Mouse (Mus musculus) frontal cortex, adult 2 months (tissue): Measurements from ENCODE around the gene Pakap. TPM values are rescaled to one million over a fixed set of nuclear protein-coding genes. Genes with fewer than 3 reads are reported as not detected.
A peak's percentile ranks its signal among the peaks of the same experiment; 100 is the strongest.

Source experiments
- DNase-seq, 2 experiments: peaks; one replicate each; pipeline ENCODE4 v3.0.0; 2022; ENCODE audit warnings: low spot score in 1 of 2; ENCODE audit errors: extremely low spot score in 1 of 2
- polyA plus RNA-seq: library from polyadenylated mRNA; depleted of rRNA; stranded (reverse); fragments of >200 nt; gene quantifications from 2 replicates; pipeline ENCODE4 v1.2.3, GENCODE M21; 2012

The Pakap gene
- polyA plus RNA-seq, 1 experiment, result 7.9 TPM

DNA sequence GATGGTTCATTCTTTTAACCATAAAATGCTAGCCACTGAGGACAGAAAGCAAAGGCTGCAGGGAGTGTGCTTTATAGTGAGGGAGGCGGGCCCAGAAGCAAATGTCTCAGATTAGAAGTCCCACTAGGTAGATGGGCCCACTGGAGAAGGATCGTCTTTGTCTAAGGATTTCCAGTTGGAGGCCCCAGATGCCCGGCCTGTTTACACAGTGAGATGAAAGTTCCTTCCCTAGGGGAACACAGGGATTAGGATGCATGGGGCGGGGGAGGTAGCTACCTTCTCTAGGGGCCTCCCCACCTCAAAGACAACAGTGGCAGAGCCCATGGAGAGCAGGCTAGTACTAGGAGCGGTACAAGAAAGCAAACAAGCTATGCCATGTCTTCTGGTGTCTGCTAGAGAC, 327.2 kb downstream of the Pakap start:
- no peak for DNase-seq

DNA sequence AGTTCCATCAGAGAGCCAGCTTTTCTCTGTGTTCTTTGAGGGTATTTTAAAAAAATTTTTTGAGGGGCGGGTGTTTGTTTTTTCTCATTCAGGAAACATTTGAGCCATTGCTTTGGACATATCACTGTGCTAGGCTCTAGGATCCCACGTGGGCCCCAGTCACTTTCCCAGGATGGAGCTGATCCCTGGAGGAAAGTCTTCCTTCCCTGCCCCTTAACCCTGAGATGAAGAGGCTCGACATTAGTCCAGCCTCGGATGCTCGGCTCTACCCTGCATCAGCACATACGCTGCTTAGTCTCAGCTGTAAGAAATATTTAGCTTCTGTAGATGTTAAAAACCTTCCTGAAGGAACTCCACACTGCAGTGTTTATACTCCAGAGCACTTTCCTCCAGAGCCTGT, 327.9 kb downstream of the Pakap start:
- no peak for DNase-seq

DNA sequence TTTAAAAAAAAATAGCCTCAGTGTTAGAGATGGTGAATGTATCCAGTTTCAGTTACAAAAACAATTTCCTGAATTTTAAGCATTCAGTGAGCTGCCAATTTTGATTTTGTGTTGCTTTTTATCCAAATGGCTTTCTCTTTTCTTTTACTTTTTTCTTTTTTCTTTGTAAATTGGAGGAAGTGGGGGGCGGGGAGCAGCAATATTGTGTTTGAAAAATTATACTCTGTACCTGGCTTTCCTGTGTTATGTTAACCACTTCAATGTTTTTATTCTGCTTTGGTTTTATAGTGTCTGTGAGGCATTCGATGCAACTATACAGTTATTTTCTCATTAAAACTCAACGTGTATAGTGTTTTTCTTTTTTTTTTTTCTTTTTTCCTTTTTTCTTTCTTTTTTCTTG, 328.7 kb downstream of the Pakap start:
- DNase-seq, result no peak

DNA sequence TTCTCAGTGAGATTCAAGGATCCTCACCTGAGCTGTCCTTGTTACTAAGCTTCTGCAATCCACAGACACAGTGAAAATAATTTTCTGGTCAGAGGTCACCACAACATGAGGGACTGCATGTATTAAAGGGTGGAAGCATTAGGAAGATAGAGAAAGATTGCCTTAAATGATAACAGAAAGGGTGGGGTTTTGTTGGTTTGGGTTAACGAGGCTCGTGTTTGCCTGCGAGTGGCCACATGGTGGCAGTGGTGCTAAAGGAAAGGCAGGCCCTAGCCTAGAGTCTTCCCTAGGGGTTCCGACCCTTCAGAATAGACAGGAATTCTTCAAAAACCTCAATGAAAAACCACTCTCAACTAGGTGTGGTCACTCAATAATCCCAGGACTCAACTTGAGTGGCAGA, 333.2 kb downstream of the Pakap start:
- DNase-seq, result peak in 1 of 2 experiments; percentile 58

DNA sequence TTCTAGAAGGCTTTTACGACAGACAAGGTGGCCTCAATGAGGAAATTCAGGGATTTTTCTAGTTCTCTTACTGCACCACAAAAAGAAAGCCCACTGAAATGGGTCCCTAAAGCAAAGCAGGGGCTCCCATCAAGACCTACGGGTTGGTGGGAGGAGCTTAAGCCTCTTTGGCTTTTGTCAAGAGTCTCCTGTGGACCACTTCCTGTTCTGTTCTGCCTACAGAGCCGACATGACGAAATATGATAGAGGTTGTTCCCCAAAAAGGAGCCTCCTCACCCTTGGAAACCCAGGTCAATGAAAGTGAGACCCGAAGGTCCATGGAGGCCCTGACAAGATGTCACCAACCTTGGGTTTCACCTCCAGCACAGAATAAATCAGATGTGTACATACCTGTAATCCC, 334.6 kb downstream of the Pakap start:
- DNase-seq, result no peak

DNA sequence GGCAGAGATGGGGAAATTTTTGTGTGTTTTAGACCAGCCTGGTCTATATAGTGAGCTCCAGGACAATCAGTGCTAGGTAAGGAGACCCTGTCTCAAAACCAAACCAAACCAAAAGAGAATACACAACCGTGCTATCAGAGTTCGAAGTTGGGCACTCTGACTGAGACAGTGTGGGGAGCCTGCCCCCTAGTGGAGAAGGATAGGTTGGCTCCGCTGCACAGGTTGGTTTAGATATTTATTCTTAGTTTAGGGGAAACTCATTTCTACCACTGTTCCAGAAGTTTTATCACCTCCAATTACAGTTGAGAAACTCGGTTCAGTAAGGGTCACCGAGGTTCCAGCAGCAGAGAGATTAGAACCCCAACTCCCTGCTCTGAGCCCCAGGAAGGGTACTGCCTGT, 336.2 kb downstream of the Pakap start:
- peak in 1 of 2 experiments; percentile 81 for DNase-seq

DNA sequence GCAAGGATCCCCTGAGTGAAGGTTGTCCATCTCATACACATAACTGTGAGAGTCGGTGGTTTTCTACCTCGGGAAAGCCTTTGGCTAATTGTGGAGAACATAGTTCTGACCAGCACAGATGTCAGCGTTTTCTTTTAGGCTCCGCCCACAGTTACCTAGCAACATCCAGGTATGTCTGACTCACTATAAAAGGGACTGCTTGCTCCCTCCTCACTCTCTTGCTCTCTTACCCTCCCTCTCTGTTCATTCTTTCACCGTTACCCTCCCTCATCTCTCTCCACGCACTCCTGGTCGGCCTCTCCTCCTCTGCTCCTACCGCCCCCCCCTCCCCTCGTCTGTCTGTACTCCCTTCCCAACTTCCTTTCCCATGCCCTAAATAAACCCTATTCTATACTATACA, 336.7 kb downstream of the Pakap start:
- no peak for DNase-seq

DNA sequence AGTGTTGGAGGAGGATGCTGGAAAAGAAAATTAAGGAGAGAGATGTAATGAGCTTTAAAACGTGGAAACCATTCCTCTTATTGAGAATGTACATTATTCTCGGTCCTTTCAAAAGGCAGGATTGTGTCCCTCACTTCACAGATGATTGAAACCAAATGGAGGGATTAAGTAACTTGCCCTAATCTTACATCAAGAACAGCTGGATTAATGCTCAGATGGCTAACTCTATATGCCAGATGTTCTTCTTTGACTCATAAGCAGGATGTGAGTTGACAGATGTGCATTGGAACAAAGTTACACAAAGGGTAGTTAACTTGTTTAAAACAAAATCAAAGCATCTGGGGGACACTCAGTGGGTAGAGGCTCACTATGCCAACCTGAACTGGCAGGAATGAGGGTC, 338.7 kb downstream of the Pakap start:
- DNase-seq, result no peak

DNA sequence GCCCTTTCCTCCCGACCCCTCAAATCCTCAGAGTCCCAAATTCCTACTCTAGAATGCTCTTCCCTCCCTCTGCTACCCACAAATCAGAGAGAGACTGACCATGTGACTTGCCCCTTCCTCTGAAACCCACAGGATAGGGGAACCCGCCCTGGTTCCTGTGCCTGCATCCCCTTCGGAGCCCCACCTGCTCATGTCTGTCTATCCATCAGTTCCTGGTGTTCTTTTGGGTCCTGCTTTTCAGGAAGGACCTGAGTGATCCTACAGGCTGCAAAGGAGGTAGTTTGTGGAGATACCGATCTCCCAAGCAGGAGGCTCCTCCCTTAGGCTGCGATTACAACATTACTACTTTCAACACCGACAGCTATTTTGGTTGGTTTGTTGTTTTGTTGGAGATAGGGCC, 340.9 kb downstream of the Pakap start:
- DNase-seq, result no peak

DNA sequence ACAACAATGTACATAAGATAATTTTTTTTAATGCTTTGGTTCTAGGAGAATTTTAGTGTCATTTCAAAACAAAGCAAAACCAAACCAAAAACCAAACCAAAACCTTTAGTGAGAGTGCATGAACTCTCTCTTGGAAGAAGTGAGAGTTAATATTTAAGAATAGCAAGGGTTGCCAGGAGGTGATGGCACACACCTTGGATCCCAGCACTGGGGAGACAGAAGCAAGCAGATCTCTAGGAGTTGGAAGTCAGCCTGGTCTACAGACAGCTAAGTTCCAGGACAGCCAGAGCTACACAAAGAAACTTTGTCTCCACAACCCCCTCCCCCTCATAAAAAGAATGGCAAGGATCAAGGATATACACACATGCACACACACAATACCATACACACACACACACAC, 345.0 kb downstream of the Pakap start:
- DNase-seq, result no peak

DNA sequence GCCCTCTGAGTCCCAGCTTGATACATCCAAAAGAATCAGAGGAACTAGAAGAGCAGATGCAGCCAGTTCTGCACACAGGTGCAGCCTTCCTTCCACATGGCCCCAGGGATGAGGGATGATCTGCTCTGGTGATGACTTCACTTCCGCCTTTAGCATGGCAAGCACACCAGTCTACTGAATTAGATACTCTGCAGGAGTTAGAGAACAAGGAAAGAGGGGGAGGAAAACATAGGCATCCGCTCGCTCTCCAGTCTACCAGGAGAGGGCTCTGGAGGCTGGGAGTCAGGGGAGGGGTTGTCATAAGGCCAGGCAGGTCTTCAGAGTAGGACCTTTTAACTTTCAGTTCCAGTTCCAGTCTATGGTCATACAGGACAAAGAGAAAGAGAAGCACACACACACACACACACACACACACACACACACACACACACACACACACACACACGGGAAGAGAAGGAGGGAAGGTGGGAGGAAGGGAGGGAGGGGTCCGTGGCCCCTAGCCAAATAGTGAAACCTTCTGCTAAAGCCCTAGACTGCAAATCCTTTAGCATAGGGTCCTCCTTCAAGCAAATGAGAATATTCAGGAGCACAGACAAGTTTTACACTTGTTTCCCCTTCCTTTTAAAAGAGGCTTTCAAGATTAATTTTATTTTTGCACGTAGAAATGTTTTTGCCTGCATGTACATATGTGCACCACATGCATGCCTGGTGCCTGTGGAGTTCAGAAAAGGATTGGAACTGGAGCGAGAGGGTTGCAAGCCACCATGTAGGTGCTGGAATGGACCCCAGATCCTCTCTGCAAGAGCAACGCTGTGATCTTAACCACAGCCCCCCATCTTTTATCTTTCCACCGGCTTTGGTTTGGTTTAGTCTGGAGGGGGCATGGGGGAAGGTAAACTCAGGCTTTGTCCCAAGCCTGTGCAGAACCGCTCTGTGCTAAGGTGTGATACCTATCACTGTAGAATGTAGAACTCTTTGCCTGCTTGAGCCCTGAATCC, 346.5 kb downstream of the Pakap start:
- no peak for DNase-seq

DNA sequence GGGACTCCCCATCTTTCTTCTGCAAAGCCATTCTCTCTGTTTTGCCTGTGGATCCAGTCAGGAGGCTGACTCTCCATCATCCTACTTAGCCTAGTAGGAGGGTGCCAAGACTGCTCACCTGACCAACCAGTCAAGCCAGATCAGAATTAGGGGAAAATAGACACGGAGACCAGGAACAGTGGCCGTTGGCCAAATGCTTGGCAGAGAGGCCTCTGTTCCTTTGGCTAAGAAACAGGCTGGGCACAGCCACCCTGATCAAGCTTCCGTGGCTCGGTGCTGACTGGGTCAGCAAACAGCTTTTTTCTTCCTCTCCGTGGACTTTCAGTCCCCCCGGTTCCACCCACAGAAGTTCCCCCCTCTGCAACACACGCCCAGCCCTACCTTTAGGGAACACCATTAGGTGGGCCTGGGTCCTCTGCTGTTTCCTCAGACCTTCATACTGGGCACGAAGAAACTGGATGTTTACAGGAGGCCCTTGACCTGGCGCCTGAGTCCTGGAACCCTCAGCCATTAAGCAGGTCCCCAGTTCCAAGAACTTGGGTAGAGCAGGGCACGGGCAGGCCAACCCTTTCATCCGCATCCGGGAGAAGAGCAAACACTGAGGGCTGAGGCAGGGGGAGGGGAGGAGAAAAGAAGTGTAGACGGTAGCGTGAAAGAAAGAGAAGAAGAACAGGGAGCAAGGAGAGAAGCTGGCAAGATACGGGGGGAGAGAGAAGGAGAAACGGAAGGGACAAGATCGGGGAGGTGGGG, 347.4 kb downstream of the Pakap start:
- DNase-seq, result peak; percentile 20 to 38

DNA sequence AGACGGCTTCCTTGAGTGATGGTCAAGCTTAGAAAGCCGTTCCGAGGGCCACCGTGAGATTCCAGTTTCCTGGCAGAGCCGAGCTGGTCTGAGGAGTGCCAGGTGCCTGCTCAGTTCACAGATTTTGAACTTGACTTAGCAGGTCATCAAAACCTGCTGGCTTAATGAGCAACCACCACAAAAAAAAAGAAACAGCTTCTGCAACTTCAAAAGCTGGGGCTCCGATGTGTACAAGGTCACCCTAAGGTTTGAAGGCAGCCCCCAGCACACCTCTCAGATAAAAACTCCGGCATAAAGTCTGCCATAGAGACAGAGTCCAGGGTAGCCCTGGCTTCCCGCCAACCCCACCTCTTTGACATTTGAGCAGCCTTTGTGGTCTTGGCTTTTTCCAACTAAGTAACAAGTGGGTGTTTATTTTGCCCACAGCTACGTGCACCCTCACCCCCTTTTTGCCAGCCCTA, 348.3 kb downstream of the Pakap start, which contains the start of gene D630039A03Rik:
D630039A03Rik (minus strand) TSS at position 97 of the 461 bp plus-strand sequence.
- DNase-seq, result no peak

DNA sequence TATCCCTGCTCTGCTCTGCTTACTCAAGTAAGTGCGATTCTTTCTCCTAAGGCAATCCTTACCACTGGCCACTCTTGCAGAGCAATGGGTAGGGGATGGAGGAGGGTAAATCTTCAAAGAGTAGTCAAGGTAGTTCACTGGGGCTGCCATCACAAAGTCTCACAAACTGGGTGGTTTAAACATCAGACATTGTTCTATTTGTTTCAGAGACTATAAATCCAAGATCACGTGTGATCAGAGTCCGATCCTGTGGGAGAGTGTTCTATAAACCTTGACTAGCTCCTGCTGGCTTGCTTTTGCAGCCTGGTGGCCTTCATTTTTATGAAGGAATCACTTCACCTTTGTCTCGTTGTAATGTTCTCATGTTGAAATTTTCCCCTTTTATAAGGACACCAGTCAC, 348.7 kb downstream of the Pakap start:
- no peak for DNase-seq

DNA sequence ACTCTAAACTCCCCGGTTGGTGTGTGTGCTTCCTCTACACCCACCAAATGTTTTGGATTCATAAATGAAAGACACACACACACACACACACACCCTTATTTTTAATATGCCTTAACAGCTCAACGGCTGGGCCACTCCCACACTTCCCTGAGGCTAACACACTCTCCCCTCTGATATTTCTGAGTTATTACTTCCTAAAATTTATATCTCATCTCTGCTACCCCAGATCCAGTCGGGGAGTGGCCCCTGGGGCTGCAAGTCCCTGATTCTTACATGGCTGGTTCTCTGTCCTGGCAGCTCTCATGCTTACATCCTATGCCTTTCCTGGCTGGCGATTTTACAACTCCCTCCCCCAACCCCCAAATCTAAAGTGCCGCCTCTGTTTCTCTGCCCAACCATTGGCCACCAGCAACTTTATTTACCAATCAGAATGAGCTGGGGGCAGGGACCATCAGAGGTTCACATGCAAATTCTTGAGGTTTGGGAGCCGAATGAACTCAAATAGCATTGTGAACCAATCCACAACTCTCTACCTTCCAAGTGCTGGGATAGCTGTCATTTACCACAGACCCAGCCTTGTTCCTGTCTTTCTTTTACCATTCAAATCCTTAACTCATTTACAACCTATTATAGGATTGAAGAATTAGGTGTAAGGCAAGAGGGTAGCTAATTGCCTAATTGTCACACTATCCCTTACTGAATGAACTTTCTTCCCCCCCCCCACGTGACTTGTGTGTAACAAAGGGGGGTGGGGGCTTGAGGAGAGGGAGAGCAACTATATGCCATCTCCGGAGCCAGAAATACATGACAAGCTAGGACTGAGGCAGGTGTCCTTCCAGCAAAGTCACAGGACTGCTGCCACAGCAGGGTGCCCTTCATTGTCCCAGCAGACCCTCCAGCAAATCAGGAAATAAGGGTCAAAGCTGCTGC, 351.8 kb downstream of the Pakap start:
- DNase-seq, result no peak

DNA sequence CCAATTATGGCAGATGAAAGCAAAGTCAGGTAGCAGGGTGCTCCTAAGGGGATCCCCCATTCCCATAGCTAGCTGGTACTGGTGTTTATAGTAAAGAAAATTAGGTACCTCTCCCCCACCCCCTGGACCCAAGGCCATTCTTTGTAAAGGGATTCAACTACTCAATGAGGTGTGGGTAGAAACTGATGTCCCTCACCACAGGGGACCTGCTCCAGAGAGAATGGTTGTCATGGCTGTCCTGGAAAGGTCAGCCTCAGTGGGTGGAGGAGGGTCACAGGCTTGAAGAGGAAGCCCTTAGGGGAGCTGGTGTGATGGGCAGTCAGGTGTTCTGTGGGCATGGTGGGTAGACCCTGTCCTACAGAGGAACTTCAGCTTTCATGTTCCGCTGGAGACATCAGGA, 352.5 kb downstream of the Pakap start:
- DNase-seq, result no peak

DNA sequence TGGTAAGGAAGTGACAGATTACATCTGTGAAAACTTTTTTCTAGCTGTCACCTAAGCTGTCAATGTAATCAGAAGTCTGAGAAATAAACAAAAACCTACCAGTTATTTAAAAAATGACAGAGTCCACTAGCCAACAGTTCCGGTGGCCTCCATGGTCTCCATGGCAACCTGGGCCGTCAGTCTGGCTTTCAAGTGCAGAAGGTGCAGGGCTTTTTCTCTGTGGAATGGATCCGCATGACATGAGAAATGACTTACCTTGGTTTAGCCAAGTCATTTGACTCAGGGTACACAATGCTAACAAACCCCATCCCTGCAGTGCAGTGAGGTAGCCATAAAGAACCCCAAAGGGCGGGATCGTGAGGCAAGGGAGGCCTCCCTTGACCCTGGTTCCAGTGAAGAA, 354.2 kb downstream of the Pakap start:
- no peak for DNase-seq

DNA sequence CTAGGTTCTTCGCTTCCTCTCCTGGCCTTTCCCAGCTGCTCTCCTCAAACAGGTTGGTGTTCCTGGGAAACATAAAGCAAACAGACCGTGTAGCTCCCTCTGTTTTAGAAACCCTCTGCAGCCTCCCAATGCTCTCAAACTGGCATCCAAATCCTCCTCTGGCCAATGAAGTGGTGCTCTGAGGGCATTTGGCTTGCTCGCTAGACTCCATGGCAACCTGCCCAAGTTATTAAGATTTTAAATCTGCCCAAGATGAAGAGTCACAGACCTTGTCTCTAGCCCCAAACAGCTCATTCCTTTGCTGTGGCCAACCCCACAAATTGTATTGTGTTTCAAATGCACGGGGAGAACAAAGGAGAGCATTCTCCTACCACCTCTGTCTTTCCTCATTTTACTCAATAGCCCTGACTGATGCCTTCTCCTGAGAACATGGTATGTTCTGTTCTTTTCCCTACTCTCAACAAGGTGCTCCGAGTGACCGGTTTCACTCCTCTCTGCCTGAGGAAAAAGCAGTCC, 356.6 kb downstream of the Pakap start:
- no peak for DNase-seq

DNA sequence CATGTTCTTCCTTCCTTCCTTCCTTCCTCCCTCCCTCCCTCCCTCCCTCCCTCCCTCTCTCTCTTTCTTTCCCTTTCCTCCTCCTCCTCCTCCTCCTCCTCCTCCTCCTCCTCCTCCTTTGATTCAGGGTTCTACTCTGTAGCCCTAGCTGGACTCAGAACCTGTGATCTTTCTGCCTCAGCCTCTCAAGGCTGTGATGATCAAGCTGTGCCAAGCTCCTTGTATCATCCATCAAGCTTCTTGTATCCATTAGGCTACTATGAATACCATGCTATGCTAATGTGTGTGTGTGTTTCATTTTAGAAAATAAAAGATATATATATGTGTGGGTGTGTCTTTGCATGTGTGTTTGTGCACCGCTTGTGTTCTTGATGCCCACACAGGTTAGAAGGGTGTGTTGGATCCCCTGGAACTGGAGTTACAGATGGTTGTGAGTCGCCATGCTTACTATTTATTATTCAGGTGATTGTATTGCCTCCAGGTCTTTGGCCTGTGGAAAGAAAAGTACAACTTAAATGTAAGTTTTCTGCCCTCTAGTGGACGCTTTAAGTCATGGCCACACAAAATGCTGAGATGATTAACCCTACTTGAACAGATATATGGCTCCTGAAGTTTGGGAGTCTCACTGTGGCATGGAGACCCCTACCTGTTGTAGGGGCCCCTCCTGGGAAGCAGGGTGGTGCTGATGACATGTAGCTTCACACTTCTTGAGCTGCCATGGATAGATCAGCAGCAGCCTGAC, 359.7 kb downstream of the Pakap start:
- peak in 1 of 2 experiments; percentile 53 for DNase-seq
